Mouse (Mus musculus): ENCODE measurements around the gene Slc16a3. TPM values are rescaled to one million over a fixed set of nuclear protein-coding genes. Genes with fewer than 3 reads are reported as not detected.

Slc16a3 gene
- polyA plus RNA-seq (2012) = 0.93 and 1.6 TPM in 2 replicates

GRCm38 (mm10) chr11:120948328-120948727 lies at the start of gene Slc16a3:
Gene Slc16a3, plus strand, starts transcription at chr11:120948480.
- no peak for TF ChIP-seq GATA1 (IDR thresholded peaks at IDR 0.05; ENCODE audit: low read length)

GRCm38 (mm10) chr11:120900276-120901244 lies 47.7 kb upstream of the Slc16a3 start:
- no peak for TF ChIP-seq GATA1 (IDR thresholded peaks at IDR 0.05; ENCODE audit: low read length)

DNA sequence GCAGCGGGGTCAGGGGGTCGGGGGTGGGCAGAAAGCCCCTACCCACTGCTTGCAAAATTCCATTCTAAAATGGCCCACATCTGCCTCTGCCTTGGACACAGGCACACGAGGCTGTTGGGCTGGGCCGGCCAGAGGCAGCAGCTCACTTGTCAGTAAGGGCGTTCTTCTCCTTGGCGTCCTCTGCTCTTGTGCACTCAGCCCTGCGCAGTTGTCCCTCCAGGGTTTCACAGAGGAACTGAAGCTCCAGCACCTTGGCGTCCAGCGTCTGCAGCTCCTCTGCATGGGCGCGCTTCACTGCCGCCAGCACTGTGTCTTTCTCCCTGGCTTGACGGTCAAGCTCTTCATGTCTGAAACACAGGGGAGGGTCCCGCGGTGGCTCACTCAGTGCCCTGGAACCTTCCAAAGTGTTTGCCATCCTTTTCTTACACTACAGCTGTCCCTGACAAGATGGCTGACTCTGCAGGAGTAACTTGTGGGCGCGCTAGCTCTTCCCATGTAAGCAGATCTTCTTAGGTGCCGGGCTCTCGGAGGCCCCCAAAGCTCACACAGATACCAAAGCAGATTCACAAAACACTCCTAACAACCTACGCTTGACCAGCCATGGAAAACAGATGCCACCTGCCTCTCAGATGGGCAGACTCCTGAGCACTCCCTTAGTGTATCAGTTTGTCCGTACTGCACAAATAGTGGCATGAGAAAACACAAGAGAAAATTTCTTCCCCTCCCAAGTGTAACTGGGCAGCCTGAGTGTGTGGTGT lies 46.4 kb upstream of the Slc16a3 start:
- no peak for TF ChIP-seq GATA1 (IDR thresholded peaks at IDR 0.05; ENCODE audit: low read length)

GRCm38 (mm10) chr11:120902487-120903142 lies 45.7 kb upstream of the Slc16a3 start:
- no peak for TF ChIP-seq GATA1 (IDR thresholded peaks at IDR 0.05; ENCODE audit: low read length)

- TF ChIP-seq GATA1 (IDR thresholded peaks at IDR 0.05; ENCODE audit: low read length) = no peak
Measured at GRCm38 (mm10) chr11:120903159-120903850, 45.0 kb upstream of the Slc16a3 start.

DNA sequence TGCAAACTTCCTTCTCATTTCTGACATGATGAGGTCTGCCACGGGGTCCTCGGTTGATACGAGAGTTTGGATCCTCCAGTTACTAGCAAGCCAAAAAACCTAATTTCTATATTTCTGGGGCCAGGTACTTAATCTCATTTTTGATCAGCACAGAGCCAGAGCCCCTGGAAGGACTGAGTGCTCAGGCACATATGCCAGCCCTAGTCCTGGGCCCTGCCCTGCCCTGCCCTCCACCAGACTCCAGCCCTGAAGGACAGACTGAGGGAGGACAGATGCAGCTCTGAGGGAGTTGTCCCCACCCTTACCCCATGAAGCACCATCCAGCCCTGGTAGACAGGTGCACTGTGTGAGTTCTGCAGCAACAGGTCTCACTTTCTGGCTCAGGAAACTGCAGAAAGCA lies 43.7 kb upstream of the Slc16a3 start:
- no peak for TF ChIP-seq GATA1 (IDR thresholded peaks at IDR 0.05; ENCODE audit: low read length)

DNA sequence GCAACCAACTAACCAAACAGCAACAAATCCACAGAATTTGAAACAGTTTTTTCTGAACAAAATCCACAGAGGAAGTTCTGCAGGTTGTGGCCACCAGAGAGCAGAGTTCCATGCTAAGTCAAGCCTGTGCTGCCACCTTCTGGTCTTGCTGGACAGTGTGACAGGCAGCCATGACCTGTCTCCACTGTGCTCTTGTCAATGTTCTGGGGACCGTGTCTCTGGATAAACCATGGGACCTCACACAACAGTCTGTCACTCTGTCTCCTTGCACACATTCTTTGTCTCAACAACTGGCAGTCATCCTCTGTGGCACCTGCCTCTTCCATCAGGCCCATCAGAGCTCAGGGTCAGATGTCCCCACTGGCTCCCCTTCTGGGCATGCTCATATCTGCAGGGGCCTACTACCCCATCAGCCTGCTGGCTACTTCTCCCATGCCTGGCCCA lies 42.8 kb upstream of the Slc16a3 start:
- no peak for TF ChIP-seq GATA1 (IDR thresholded peaks at IDR 0.05; ENCODE audit: low read length)

- TF ChIP-seq GATA1 (IDR thresholded peaks at IDR 0.05; ENCODE audit: low read length) = no peak
Measured at GRCm38 (mm10) chr11:120913796-120914195, 34.5 kb upstream of the Slc16a3 start.

DNA sequence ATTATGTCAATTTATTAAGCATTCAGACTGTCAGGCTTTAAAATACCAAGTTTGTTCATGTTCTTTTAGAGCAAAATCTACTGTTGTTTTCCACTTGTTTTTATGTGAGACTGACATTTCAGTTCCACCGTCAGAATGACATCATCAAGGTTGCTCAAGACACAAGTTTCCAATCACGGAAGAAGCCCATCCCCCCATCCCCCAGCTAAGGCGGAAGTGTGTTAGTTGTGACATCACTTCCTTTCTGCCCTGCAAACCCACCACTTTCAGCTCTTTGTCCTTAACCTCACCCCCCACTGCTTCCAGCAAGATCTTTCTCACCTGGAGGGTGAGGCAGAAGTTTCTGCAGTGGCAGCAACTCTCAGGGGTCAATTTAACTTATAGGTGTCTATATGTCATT lies 31.8 kb upstream of the Slc16a3 start:
- no peak for TF ChIP-seq GATA1 (IDR thresholded peaks at IDR 0.05; ENCODE audit: low read length)

DNA sequence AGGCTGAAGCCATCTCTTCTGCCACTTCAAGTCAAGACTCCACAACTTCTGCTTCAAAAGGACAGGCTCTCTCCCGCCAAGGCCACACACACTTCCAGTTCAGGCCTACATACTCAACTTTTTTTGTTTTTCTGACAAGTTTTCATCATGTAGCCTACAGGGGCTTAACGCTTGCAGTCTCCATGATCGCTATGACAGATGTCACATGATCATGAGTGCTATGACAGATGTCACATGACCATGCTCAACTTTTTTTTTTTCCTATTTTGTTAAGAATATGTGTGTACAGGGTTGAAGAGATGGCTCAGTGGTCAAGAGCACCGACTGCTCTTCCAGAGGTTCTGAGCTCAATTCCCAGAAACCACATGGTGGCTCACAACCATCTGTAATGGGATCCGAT lies 30.5 kb upstream of the Slc16a3 start:
- TF ChIP-seq GATA1 (IDR thresholded peaks at IDR 0.05; ENCODE audit: low read length) = no peak

DNA sequence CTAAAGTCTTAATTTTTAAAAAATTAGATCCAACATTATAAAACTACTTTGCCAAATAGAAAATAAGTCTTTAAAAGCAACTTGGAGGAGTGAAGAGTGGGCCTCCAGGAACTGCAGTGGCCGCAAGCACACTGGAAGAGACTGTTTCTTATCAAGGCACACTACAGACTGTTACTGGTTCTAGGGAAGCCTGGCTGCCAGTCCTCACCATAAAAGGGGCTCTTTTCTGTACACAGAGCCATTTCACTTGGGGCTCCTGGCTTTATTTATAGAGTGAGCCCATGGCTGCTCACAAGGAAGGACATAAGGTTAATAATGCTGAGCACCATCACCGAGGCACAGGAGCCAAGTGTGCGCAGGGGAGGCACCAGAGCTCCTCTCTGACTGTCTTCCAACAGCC lies 25.8 kb upstream of the Slc16a3 start:
- no peak for TF ChIP-seq GATA1 (IDR thresholded peaks at IDR 0.05; ENCODE audit: low read length)

DNA sequence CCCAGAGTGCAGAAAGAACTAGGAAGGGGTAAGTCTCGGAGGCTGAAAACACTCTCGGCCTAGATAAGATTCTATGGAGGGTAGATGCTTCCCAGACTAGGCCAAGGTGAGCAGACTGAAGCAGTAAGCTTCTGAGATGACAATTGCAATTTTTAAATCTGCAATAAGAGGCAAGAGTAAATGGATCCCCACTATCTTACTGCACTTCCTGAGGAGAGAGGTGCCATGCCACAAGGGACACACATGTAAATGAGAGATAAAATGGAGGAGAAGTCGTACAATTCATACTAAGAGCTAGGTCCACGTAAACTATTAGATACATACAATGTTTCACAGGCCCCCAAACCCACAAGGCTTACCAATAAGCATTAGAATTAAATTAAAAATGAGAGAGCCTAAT lies 19.8 kb upstream of the Slc16a3 start:
- TF ChIP-seq GATA1 (IDR thresholded peaks at IDR 0.05; ENCODE audit: low read length) = no peak

- TF ChIP-seq GATA1 (IDR thresholded peaks at IDR 0.05; ENCODE audit: low read length) = no peak
Measured at GRCm38 (mm10) chr11:120931479-120931878, 16.8 kb upstream of the Slc16a3 start.

GRCm38 (mm10) chr11:120932564-120933398 lies 15.5 kb upstream of the Slc16a3 start, which contains the start of gene Ccdc57:
Gene Ccdc57, minus strand, starts transcription at chr11:120932872.
- TF ChIP-seq GATA1 (IDR thresholded peaks at IDR 0.05; ENCODE audit: low read length) = no peak
